In the genomic region with DNA sequence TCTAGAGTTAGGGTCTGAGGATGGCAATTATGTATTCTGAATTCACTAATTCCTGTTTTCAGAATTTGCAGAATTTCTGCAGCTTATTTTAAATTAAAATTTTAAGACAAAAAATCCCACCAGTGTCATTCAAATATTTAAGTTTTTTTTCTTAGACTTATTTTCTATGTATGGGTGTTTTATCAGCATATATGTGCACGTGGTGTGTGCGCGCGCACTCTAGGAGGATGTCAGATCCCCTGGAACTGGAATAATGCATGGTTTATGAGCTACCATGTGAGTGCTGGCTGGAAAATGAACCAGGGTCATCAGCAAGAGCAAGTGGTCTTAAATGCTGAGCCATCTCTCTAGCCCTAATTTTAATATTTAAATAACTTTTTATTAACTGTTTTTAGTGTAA, we compare ENCODE assay signal across 10 mouse cellular contexts. TPM values are rescaled to one million over a fixed set of nuclear protein-coding genes. Genes with fewer than 3 reads are reported as not detected.
A peak's percentile ranks its signal among the peaks of the same experiment; 100 is the strongest.
DNase-seq lines count a peak whose midpoint lies in the region; ATAC-seq lines count a peak whose summit lies in the region.
"Had no signal": no experiment of that assay in that cellular context is flagged by ENCODE, and none has a peak within 500 bp of the region (broad histone marks: within the 10 kb centered on the region; RNA-seq: fewer than 3 reads in every experiment).

No protein-coding gene starts in this region.

- H3K27me3 ChIP-seq in heart, embryonic 14.5 days (ENCODE audit: control insufficient read depth, insufficient read depth, low read length) = no peaks in the 10 kb centered on the region
- no peaks in the 10 kb centered on the region for H3K27me3 ChIP-seq in embryonic facial prominence, embryonic 13.5 days
- H3K27me3 ChIP-seq in hindbrain, embryonic 13.5 days = no peaks in the 10 kb centered on the region
- H3K27me3 ChIP-seq in midbrain, embryonic 10.5 days (ENCODE audit: low read depth, poor library complexity, severe bottlenecking) = no peaks in the 10 kb centered on the region

- H3K9ac ChIP-seq in heart, embryonic 14.5 days (ENCODE audit: low read length) = peak overlapping the region; percentile 88; the same call in 1 of the 2 replicates
- H3K9ac ChIP-seq in embryonic facial prominence, embryonic 13.5 days = no peak overlapping the region; the same call in 1 of the 2 replicates
- no peak overlapping the region for H3K9ac ChIP-seq in hindbrain, embryonic 13.5 days

- peaks cover 2 to 18% of the 10 kb centered on the region in 2 experiments; a peak in 3 of 4 replicates for H3K4me1 ChIP-seq in heart, embryonic 14.5 days (ENCODE audit: control insufficient read depth in 2 of 2, insufficient read depth in 2 of 2, low read length in 2 of 2)
- H3K4me1 ChIP-seq in embryonic facial prominence, embryonic 13.5 days = peaks cover 23% of the 10 kb centered on the region
- peaks cover 35% of the 10 kb centered on the region for H3K4me1 ChIP-seq in hindbrain, embryonic 13.5 days (replicated peaks)
- peaks cover 31% of the 10 kb centered on the region for H3K4me1 ChIP-seq in midbrain, embryonic 10.5 days

- no peak overlapping the region for H3K4me3 ChIP-seq in heart, embryonic 14.5 days (ENCODE audit: control insufficient read depth in 1 of 2, insufficient read depth in 1 of 2, low read depth in 1 of 2, low read length in 2 of 2)
- H3K4me3 ChIP-seq in embryonic facial prominence, embryonic 13.5 days = peak overlapping the region; percentile 78; the same call in 1 of the 2 replicates
- H3K4me3 ChIP-seq in hindbrain, embryonic 13.5 days = peak overlapping the region; percentile 72
- H3K4me3 ChIP-seq in midbrain, embryonic 10.5 days = peak overlapping the region; percentile 73; the same call in 1 of the 2 replicates

- no peak for ATAC-seq in heart, embryonic 14.5 days (ENCODE audit: insufficient number of reproducible peaks, insufficient read depth, low FRiP score, low read depth)
- ATAC-seq in embryonic facial prominence, embryonic 13.5 days (ENCODE audit: insufficient number of reproducible peaks, insufficient read depth, low FRiP score, low TSS enrichment, low read depth) = no peak
- no peak for ATAC-seq in hindbrain, embryonic 13.5 days (ENCODE audit: low FRiP score)
- ATAC-seq in megakaryocyte progenitor cell, adult 5-6 weeks (replicated peaks; ENCODE audit: poor library complexity) = no peak

- no peak for DNase-seq in heart, postnatal 36 days
- DNase-seq in midbrain, embryonic 10.5 days (ENCODE audit: low spot score) = no peak
- DNase-seq in layer of hippocampus, postnatal 25 days (ENCODE audit: extremely low spot score in 1 of 2, low spot score in 1 of 2) = no peak
- DNase-seq in c-Kit-positive CD71-positive TER-119-positive erythroid progenitor cells, embryonic 14.5 days (ENCODE audit: low spot score) = no peak
- DNase-seq: kidney, adult 8-10 months; thymus, postnatal 14 days had no signal

- peak overlapping the region; percentile 75 for H3K4me2 ChIP-seq in heart, embryonic 14.5 days (ENCODE audit: low read length)
- peak overlapping the region; percentile 81 for H3K4me2 ChIP-seq in embryonic facial prominence, embryonic 13.5 days
- H3K4me2 ChIP-seq in hindbrain, embryonic 13.5 days = peak overlapping the region; percentile 67

- H3K9me3 ChIP-seq in heart, embryonic 14.5 days (ENCODE audit: control insufficient read depth, low read length) = no peaks in the 10 kb centered on the region
- H3K9me3 ChIP-seq in embryonic facial prominence, embryonic 13.5 days = no peaks in the 10 kb centered on the region
- H3K9me3 ChIP-seq in hindbrain, embryonic 13.5 days = no peaks in the 10 kb centered on the region
- no peaks in the 10 kb centered on the region for H3K9me3 ChIP-seq in midbrain, embryonic 10.5 days (replicated peaks)

- intact Hi-C loops in heart, postnatal 36 days (cut with DNase I) = no loop called here

- WGBS in heart, embryonic 14.5 days = 92% methylated on average over 4 of the region's 4 CpGs
- WGBS in embryonic facial prominence, embryonic 13.5 days = 93% methylated on average over 4 of the region's 4 CpGs
- WGBS in hindbrain, embryonic 13.5 days = 94% methylated on average over 4 of the region's 4 CpGs
- WGBS in midbrain, embryonic 10.5 days = 93% methylated on average over 4 of the region's 4 CpGs

- peaks cover 22% of the 10 kb centered on the region for H3K36me3 ChIP-seq in heart, embryonic 14.5 days (ENCODE audit: control insufficient read depth, insufficient read depth, low read length)
- no peaks in the 10 kb centered on the region; the same call in 1 of the 2 replicates for H3K36me3 ChIP-seq in embryonic facial prominence, embryonic 13.5 days
- no peaks in the 10 kb centered on the region for H3K36me3 ChIP-seq in hindbrain, embryonic 13.5 days
- H3K36me3 ChIP-seq in midbrain, embryonic 10.5 days = peaks cover 16% of the 10 kb centered on the region

- H3K27ac ChIP-seq in heart, embryonic 14.5 days (replicated peaks in 1 of 2; ENCODE audit: control insufficient read depth in 1 of 2, insufficient read depth in 1 of 2, low read depth in 2 of 2, low read length in 2 of 2) = no peak overlapping the region
- H3K27ac ChIP-seq in embryonic facial prominence, embryonic 13.5 days = no peak overlapping the region
- H3K27ac ChIP-seq in hindbrain, embryonic 13.5 days = no peak overlapping the region
- H3K27ac ChIP-seq in midbrain, embryonic 10.5 days (replicated peaks) = no peak overlapping the region; the same call in 1 of the 2 replicates

RNA-seq across cellular contexts. Expression of a gene that starts 1.1 kb away (rescaled TPM):
- polyA plus RNA-seq in heart, embryonic 14.5 days (2014; fragmentation: Nextera tagmentation; extraction: Ambion mirVana) = 39.5 and 41.0 TPM in 2 replicates
- 10 to 100 TPM; 13.6 to 16.5 TPM for total RNA-seq in heart, postnatal 36 days (2021)
- polyA plus RNA-seq in embryonic facial prominence, embryonic 13.5 days (2015; fragmentation: Nextera tagmentation; extraction: Ambion mirVana) = 60.5 and 63.8 TPM in 2 replicates
- polyA plus RNA-seq in hindbrain, embryonic 13.5 days (2015; fragmentation: Nextera tagmentation; extraction: Ambion mirVana) = 54.5 and 58.1 TPM in 2 replicates
- polyA plus RNA-seq in midbrain, embryonic 10.5 days (2016; fragmentation: Nextera tagmentation; extraction: Ambion mirVana) = 55.6 and 58.6 TPM in 2 replicates
- total RNA-seq in layer of hippocampus, postnatal 25 days (2021) = 10 to 100 TPM; 34.3 to 40.0 TPM
- total RNA-seq in megakaryocyte progenitor cell, adult 5-6 weeks (2015) = 21.9 and 24.3 TPM in 2 replicates
- 39.4 and 75.5 TPM in 2 replicates for total RNA-seq in megakaryocyte progenitor cell, adult 5-6 weeks (2017)

RNA-seq across cellular contexts. Expression of a gene that starts 53.6 kb away (rescaled TPM):
- polyA plus RNA-seq in heart, embryonic 14.5 days (2014; fragmentation: Nextera tagmentation; extraction: Ambion mirVana) = 8.3 and 9.1 TPM in 2 replicates
- 1 to 10 TPM; 4.3 TPM for total RNA-seq in heart, postnatal 36 days (2021)
- polyA plus RNA-seq in embryonic facial prominence, embryonic 13.5 days (2015; fragmentation: Nextera tagmentation; extraction: Ambion mirVana) = 13.1 and 14.6 TPM in 2 replicates
- polyA plus RNA-seq in hindbrain, embryonic 13.5 days (2015; fragmentation: Nextera tagmentation; extraction: Ambion mirVana) = 9.9 and 10.2 TPM in 2 replicates
- 14.3 and 14.7 TPM in 2 replicates for polyA plus RNA-seq in midbrain, embryonic 10.5 days (2016; fragmentation: Nextera tagmentation; extraction: Ambion mirVana)
- total RNA-seq in layer of hippocampus, postnatal 25 days (2021) = 1 to 10 TPM; 8.5 to 8.9 TPM
- 7.1 and 7.4 TPM in 2 replicates for total RNA-seq in megakaryocyte progenitor cell, adult 5-6 weeks (2015)
- 9.5 and 11.0 TPM in 2 replicates for total RNA-seq in megakaryocyte progenitor cell, adult 5-6 weeks (2017)

Comparison
In these comparisons a context has a peak if more than half of its experiments do, and no peak if none do; other contexts are left out.
1. H3K4me3 ChIP-seq: peak in embryonic facial prominence, embryonic 13.5 days (single experiment), hindbrain, embryonic 13.5 days (single experiment) and midbrain, embryonic 10.5 days (single experiment); none in heart, embryonic 14.5 days (0 of 2).
2. Peak in every context shown above with its lines, with median percentiles within 50 percentile points of each other: H3K4me2 ChIP-seq.